Mouse (Mus musculus): ENCODE measurements around the gene Fam53b. TPM values are rescaled to one million over a fixed set of nuclear protein-coding genes. Genes with fewer than 3 reads are reported as not detected.

The Fam53b gene
- total RNA-seq, 1 experiment, result 8.6 TPM

DNA sequence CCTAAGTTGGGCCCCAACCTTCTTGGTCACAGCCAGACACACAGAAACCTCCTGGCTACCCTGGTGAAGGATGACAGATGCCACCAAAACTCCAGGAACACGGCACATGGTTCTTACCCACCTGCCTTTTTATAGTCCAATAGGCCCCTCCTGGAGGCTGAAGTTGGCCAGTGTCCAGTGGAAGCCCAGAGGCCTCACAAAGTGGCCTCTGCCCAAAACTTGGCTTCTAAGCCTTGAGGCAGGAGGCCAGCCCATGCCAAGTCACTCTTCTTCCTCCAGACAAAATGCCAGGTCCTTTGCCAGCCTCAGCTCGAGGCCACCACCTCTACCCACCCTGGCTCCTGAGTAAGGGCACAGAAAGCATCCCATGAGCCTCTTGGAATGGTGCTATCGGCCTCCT, 130.8 kb downstream of the Fam53b start:
- no peak overlapping the region for H3K9ac ChIP-seq (ENCODE audit: insufficient read depth, low read depth, low read length, poor library complexity, severe bottlenecking)
- H3K4me3 ChIP-seq (ENCODE audit: insufficient read depth in 1 of 2, low read depth in 1 of 2, low read length in 2 of 2, poor library complexity in 1 of 2, severe bottlenecking in 1 of 2), result no peak overlapping the region
- DNase-seq (ENCODE audit: low read depth, low spot score), result no peak
- no peak for TF ChIP-seq MAFK (IDR thresholded peaks at IDR 0.05; ENCODE audit: insufficient read depth, low read depth, low read length)
- no peak for TF ChIP-seq ZC3H11A (IDR thresholded peaks at IDR 0.05; ENCODE audit: borderline replicate concordance, low read depth, low read length)
- no peak for TF ChIP-seq CHD2 (IDR thresholded peaks at IDR 0.05; ENCODE audit: low read depth, low read length)
- TF ChIP-seq ZNF384 (IDR thresholded peaks at IDR 0.05; ENCODE audit: low read depth, low read length), result no peak
- no peak for TF ChIP-seq HCFC1 (IDR thresholded peaks at IDR 0.05; ENCODE audit: borderline replicate concordance, insufficient read depth, low read length)
- H3K36me3 ChIP-seq (ENCODE audit: control insufficient read depth, insufficient read depth, low read length, poor library complexity, severe bottlenecking), result no peaks in the 10 kb centered on the region
- in situ Hi-C loops (cut with MboI; ENCODE audit: low sequenced_read_pairs in 2 of 2, unreplicated experiment in 2 of 2), result no loop called here
- H3K9me3 ChIP-seq (ENCODE audit: control insufficient read depth, insufficient read depth, low read depth, low read length), result no peaks in the 10 kb centered on the region
- H3K27ac ChIP-seq (ENCODE audit: insufficient read depth, low read depth, low read length, poor library complexity, severe bottlenecking), result no peak overlapping the region
- H3K4me1 ChIP-seq (ENCODE audit: control insufficient read depth in 2 of 2, insufficient read depth in 2 of 2, low read length in 2 of 2, poor library complexity in 1 of 2), result peaks cover 0 to 3% of the 10 kb centered on the region in 2 experiments; a peak in 1 of 4 replicates

DNA sequence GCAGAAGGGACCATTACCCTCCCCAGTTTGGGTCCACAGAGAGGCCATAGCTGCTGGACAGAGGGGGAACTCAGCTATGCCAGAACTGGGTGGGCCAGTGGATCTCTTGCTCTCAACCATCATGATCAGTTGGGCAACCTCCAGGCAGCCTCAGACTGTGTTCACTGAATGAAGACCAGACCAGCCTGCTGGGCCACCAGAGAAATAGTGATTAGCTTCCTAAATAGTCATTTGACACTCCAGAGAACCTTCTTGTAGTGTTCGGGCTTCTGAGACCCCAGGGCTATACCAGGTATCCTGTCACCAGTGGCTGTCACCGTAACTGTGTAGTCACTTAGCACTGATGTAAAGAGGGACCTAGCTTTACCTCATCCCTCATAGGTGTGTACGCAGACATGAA, 131.3 kb downstream of the Fam53b start:
- Histone ChIP-seq H3K27ac (ENCODE audit: insufficient read depth, low read depth, low read length, poor library complexity, severe bottlenecking) (no peak overlapping the region), H3K36me3 (ENCODE audit: control insufficient read depth, insufficient read depth, low read length, poor library complexity, severe bottlenecking) (no peaks in the 10 kb centered on the region), H3K9ac (ENCODE audit: insufficient read depth, low read depth, low read length, poor library complexity, severe bottlenecking) (no peak overlapping the region), H3K4me3 (ENCODE audit: insufficient read depth in 1 of 2, low read depth in 1 of 2, low read length in 2 of 2, poor library complexity in 1 of 2, severe bottlenecking in 1 of 2) (no peak overlapping the region), H3K9me3 (ENCODE audit: control insufficient read depth, insufficient read depth, low read depth, low read length) (no peaks in the 10 kb centered on the region), H3K4me1 (ENCODE audit: control insufficient read depth in 2 of 2, insufficient read depth in 2 of 2, low read length in 2 of 2, poor library complexity in 1 of 2) (peaks cover 0 to 3% of the 10 kb centered on the region in 2 experiments; a peak in 1 of 4 replicates)
- in situ Hi-C loops (cut with MboI; ENCODE audit: low sequenced_read_pairs in 2 of 2, unreplicated experiment in 2 of 2), result no loop called here
- TF ChIP-seq HCFC1 (IDR thresholded peaks at IDR 0.05; ENCODE audit: borderline replicate concordance, insufficient read depth, low read length) (no peak), ZC3H11A (IDR thresholded peaks at IDR 0.05; ENCODE audit: borderline replicate concordance, low read depth, low read length) (no peak), ZNF384 (IDR thresholded peaks at IDR 0.05; ENCODE audit: low read depth, low read length) (no peak), MAFK (IDR thresholded peaks at IDR 0.05; ENCODE audit: insufficient read depth, low read depth, low read length) (no peak), CHD2 (IDR thresholded peaks at IDR 0.05; ENCODE audit: low read depth, low read length) (no peak)
- no peak for DNase-seq (ENCODE audit: low read depth, low spot score)

DNA sequence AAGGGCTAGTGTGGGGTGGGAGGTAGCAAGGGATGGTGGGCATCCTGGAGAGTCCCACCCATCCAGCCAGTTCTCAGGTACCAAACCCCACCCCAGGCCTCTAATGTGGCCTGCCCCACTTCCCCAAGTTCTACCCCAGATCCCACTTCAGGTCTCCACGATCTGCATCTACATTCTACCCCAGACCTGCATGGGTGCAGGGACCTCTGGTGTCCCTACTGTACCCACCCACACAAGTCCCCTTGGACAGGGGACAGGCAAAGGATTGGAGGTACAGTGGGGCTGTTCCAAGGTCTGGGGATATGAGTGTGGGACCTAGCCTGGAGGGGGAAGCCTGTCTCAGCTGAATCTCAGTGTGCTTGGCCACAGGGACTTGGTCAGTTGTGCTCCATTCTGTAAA, 131.9 kb downstream of the Fam53b start:
- Histone ChIP-seq H3K4me1 (ENCODE audit: control insufficient read depth in 2 of 2, insufficient read depth in 2 of 2, low read length in 2 of 2, poor library complexity in 1 of 2) (peaks cover 0 to 3% of the 10 kb centered on the region in 2 experiments; a peak in 1 of 4 replicates), H3K4me3 (ENCODE audit: insufficient read depth in 1 of 2, low read depth in 1 of 2, low read length in 2 of 2, poor library complexity in 1 of 2, severe bottlenecking in 1 of 2) (no peak overlapping the region), H3K9ac (ENCODE audit: insufficient read depth, low read depth, low read length, poor library complexity, severe bottlenecking) (no peak overlapping the region), H3K9me3 (ENCODE audit: control insufficient read depth, insufficient read depth, low read depth, low read length) (no peaks in the 10 kb centered on the region), H3K27ac (ENCODE audit: insufficient read depth, low read depth, low read length, poor library complexity, severe bottlenecking) (no peak overlapping the region), H3K36me3 (ENCODE audit: control insufficient read depth, insufficient read depth, low read length, poor library complexity, severe bottlenecking) (no peaks in the 10 kb centered on the region)
- no peak for DNase-seq (ENCODE audit: low read depth, low spot score)
- TF ChIP-seq ZNF384 (IDR thresholded peaks at IDR 0.05; ENCODE audit: low read depth, low read length), result no peak
- no peak for TF ChIP-seq HCFC1 (IDR thresholded peaks at IDR 0.05; ENCODE audit: borderline replicate concordance, insufficient read depth, low read length)
- no peak for TF ChIP-seq CHD2 (IDR thresholded peaks at IDR 0.05; ENCODE audit: low read depth, low read length)
- no peak for TF ChIP-seq ZC3H11A (IDR thresholded peaks at IDR 0.05; ENCODE audit: borderline replicate concordance, low read depth, low read length)
- TF ChIP-seq MAFK (IDR thresholded peaks at IDR 0.05; ENCODE audit: insufficient read depth, low read depth, low read length), result no peak
- in situ Hi-C loops (cut with MboI; ENCODE audit: low sequenced_read_pairs in 2 of 2, unreplicated experiment in 2 of 2), result no loop called here

DNA sequence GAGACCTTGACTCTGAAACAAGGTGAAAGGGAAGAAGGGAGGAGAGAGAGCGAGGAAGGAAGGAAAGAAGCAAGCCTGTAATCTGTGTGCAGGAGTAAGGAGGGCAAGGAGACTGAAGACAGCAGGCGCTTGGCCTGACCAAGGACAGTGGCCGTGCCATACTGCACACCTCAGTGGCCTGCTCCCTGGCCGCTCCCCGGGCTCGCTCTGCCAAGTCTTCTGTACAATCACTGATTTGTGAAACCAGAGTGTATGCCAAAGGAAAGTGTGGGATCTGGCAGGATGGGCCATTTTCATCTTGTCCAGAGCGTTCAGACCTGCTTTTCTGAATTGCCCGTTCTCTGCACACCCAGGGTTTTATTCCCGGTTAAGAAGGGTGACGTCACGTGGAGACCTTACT, 132.4 kb downstream of the Fam53b start:
- TF ChIP-seq ZC3H11A (IDR thresholded peaks at IDR 0.05; ENCODE audit: borderline replicate concordance, low read depth, low read length) (no peak), ZNF384 (IDR thresholded peaks at IDR 0.05; ENCODE audit: low read depth, low read length) (no peak), MAFK (IDR thresholded peaks at IDR 0.05; ENCODE audit: insufficient read depth, low read depth, low read length) (no peak), HCFC1 (IDR thresholded peaks at IDR 0.05; ENCODE audit: borderline replicate concordance, insufficient read depth, low read length) (no peak), CHD2 (IDR thresholded peaks at IDR 0.05; ENCODE audit: low read depth, low read length) (no peak)
- Histone ChIP-seq H3K4me3 (ENCODE audit: insufficient read depth in 1 of 2, low read depth in 1 of 2, low read length in 2 of 2, poor library complexity in 1 of 2, severe bottlenecking in 1 of 2) (no peak overlapping the region), H3K36me3 (ENCODE audit: control insufficient read depth, insufficient read depth, low read length, poor library complexity, severe bottlenecking) (no peaks in the 10 kb centered on the region), H3K9me3 (ENCODE audit: control insufficient read depth, insufficient read depth, low read depth, low read length) (no peaks in the 10 kb centered on the region), H3K27ac (ENCODE audit: insufficient read depth, low read depth, low read length, poor library complexity, severe bottlenecking) (no peak overlapping the region), H3K4me1 (ENCODE audit: control insufficient read depth in 2 of 2, insufficient read depth in 2 of 2, low read length in 2 of 2, poor library complexity in 1 of 2) (peaks cover 0 to 3% of the 10 kb centered on the region in 2 experiments; a peak in 1 of 4 replicates), H3K9ac (ENCODE audit: insufficient read depth, low read depth, low read length, poor library complexity, severe bottlenecking) (no peak overlapping the region)
- in situ Hi-C loops (cut with MboI; ENCODE audit: low sequenced_read_pairs in 2 of 2, unreplicated experiment in 2 of 2), result no loop called here
- DNase-seq (ENCODE audit: low read depth, low spot score), result no peak

DNA sequence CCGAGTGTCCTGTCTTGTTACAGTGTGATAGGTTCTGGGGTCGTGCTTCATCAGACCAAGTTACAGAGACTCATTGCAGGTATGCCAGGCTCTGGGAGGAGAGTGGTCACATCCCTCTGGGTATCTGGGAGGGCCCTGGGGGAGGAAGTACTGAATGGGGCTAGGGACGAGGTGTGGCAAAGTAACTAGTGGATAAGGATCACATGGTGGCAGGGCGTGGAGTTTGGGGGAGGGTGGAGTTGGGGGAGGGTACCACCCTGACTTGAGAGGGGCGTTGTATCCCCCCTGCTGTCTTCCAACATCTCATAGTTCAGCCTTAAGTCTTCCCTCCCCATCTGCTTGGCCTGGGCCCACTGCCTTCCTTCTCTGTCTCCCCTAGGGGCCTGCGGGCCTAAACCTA, 134.1 kb downstream of the Fam53b start:
- Histone ChIP-seq H3K36me3 (ENCODE audit: control insufficient read depth, insufficient read depth, low read length, poor library complexity, severe bottlenecking) (no peaks in the 10 kb centered on the region), H3K4me1 (ENCODE audit: control insufficient read depth in 2 of 2, insufficient read depth in 2 of 2, low read length in 2 of 2, poor library complexity in 1 of 2) (peaks cover 0 to 4% of the 10 kb centered on the region in 2 experiments; a peak in 1 of 4 replicates), H3K9ac (ENCODE audit: insufficient read depth, low read depth, low read length, poor library complexity, severe bottlenecking) (no peak overlapping the region), H3K9me3 (ENCODE audit: control insufficient read depth, insufficient read depth, low read depth, low read length) (no peaks in the 10 kb centered on the region), H3K4me3 (ENCODE audit: insufficient read depth in 1 of 2, low read depth in 1 of 2, low read length in 2 of 2, poor library complexity in 1 of 2, severe bottlenecking in 1 of 2) (no peak overlapping the region), H3K27ac (ENCODE audit: insufficient read depth, low read depth, low read length, poor library complexity, severe bottlenecking) (no peak overlapping the region)
- no peak for DNase-seq (ENCODE audit: low read depth, low spot score)
- TF ChIP-seq HCFC1 (IDR thresholded peaks at IDR 0.05; ENCODE audit: borderline replicate concordance, insufficient read depth, low read length) (no peak), ZNF384 (IDR thresholded peaks at IDR 0.05; ENCODE audit: low read depth, low read length) (no peak), CHD2 (IDR thresholded peaks at IDR 0.05; ENCODE audit: low read depth, low read length) (no peak), MAFK (IDR thresholded peaks at IDR 0.05; ENCODE audit: insufficient read depth, low read depth, low read length) (no peak), ZC3H11A (IDR thresholded peaks at IDR 0.05; ENCODE audit: borderline replicate concordance, low read depth, low read length) (no peak)
- in situ Hi-C loops (cut with MboI; ENCODE audit: low sequenced_read_pairs in 2 of 2, unreplicated experiment in 2 of 2), result no loop called here
